Mouse (Mus musculus) spleen, adult 2 months (tissue): ENCODE measurements around the gene Calcb. TPM values are rescaled to one million over a fixed set of nuclear protein-coding genes. Genes with fewer than 3 reads are reported as not detected.
A peak's percentile ranks its signal among the peaks of the same experiment; 100 is the strongest.

ENCODE experiments used
- DNase-seq, 2 experiments: peaks; one replicate each; pipeline versions ENCODE4 v3.0.0 to v3.0.0-alpha.2; 2012 to 2021; ENCODE audit warnings: low spot score in 2 of 2, low read depth in 1 of 2
- H3K27ac ChIP-seq: fragments of 200-500 bp; 2 replicates; pipeline ENCODE4 v1.5.1; 2012; ENCODE audit warnings: low read length, inconsistent platforms; ENCODE audit not compliant: insufficient read depth
- H3K27me3 ChIP-seq: fragments of 200-500 bp; 2 replicates; pipeline ENCODE4 v1.6.1; 2012; ENCODE audit warnings: mild to moderate bottlenecking, moderate library complexity, low read length, inconsistent platforms; ENCODE audit not compliant: control insufficient read depth, insufficient read depth
- H3K36me3 ChIP-seq: fragments of 200-500 bp; 2 replicates; pipeline ENCODE4 v1.6.1; 2012; ENCODE audit warnings: mild to moderate bottlenecking, low read length, inconsistent platforms; ENCODE audit not compliant: control insufficient read depth, insufficient read depth
- H3K4me1 ChIP-seq: fragments of 200-500 bp; 2 replicates; pipeline ENCODE4 v1.6.1; 2011; ENCODE audit warnings: inconsistent platforms; ENCODE audit not compliant: control insufficient read depth, insufficient read depth, insufficient read length
- H3K4me3 ChIP-seq: fragments of 200-500 bp; 2 replicates; pipeline ENCODE4 v1.5.1; 2011; ENCODE audit warnings: mild to moderate bottlenecking, inconsistent platforms; ENCODE audit not compliant: insufficient read depth, insufficient read length; ENCODE audit errors: extremely low read depth
- CTCF ChIP-seq: fragments of 200-500 bp; IDR thresholded peaks from 2 replicates; pipeline ENCODE4 v1.5.1; 2011; ENCODE audit warnings: mild to moderate bottlenecking, inconsistent platforms; ENCODE audit not compliant: insufficient read depth, insufficient read length, insufficient replicate concordance; ENCODE audit errors: extremely low read depth
- POLR2A ChIP-seq: fragments of 200-500 bp; IDR thresholded peaks from 2 replicates; pipeline ENCODE4 v1.6.1; 2011; ENCODE audit warnings: low read depth, low read length, inconsistent platforms
- WGBS: fragments of 180-500 bp; shearing (Covaris S2); methylation state at CpG from one replicate; pipeline ENCODE4 v1.1.7; 2018; 5-methylcytosine and 5-hydroxymethylcytosine counted together
- polyA plus RNA-seq: library from polyadenylated mRNA; depleted of rRNA; stranded (reverse); fragments of >200 nt; gene quantifications from 2 replicates; pipeline ENCODE4 v1.2.3, GENCODE M21; 2012; rRNA removed

Gene Calcb
- polyA plus RNA-seq: 0.12 TPM in 1 of 2 replicates, not detected in the other

GRCm38 (mm10) chr7:114718300-114718699 is at the start of gene Calcb:
Calcb (plus strand) TSS chr7:114718643.
- Histone ChIP-seq H3K27ac (no peak within 1 kb of the TSS), H3K36me3 (no peaks in the 10 kb centered on the region), H3K4me3 (no peak within 1 kb of the TSS), H3K27me3 (peaks cover 4% of the 10 kb centered on the region), H3K4me1 (no peaks in the 10 kb centered on the region)
- TF ChIP-seq CTCF (no peak), POLR2A (no peak)
- WGBS: 8% methylated on average over 11 of the region's 11 CpGs
- DNase-seq: no peak

- Histone ChIP-seq H3K4me3 (no peak overlapping the region), H3K27me3 (no peaks in the 10 kb centered on the region), H3K36me3 (no peaks in the 10 kb centered on the region), H3K4me1 (no peaks in the 10 kb centered on the region; the same call in 1 of the 2 replicates), H3K27ac (no peak overlapping the region)
- DNase-seq: peak in 1 of 2 experiments; percentile 17
- TF ChIP-seq POLR2A (no peak), CTCF (no peak)
- 0% methylated on average over 1 of the region's 1 CpGs for WGBS
Measured at GRCm38 (mm10) chr7:114671405-114671804, 47.0 kb upstream of the Calcb start.

DNA sequence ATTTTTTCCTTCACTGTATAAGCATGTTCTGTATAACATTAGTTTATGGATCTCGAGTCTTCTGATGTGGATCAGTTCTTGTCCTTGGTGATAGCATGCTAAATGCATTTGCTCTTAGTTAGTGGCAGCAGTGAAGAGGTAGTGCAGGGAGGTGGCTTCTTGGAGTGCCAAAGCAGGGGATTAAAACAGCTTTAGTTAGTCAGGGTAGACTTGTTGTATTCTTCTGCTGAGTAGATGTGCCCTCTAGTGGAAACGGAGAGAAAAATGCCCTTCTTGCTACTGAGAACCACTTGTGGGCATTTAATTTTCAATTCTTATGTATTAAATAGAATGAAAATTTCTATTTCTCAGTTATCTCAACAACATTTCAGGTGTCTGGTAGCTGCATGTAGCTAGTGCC is 45.7 kb upstream of the Calcb start:
- no peaks in the 10 kb centered on the region for H3K27me3 ChIP-seq
- no peak for DNase-seq
- TF ChIP-seq POLR2A: no peak
- TF ChIP-seq CTCF: no peak
- no peak overlapping the region for H3K27ac ChIP-seq
- WGBS: 31% methylated on average over 2 of the region's 2 CpGs
- no peak overlapping the region for H3K4me3 ChIP-seq
- H3K36me3 ChIP-seq: no peaks in the 10 kb centered on the region
- H3K4me1 ChIP-seq: no peaks in the 10 kb centered on the region; the same call in 1 of the 2 replicates

DNA sequence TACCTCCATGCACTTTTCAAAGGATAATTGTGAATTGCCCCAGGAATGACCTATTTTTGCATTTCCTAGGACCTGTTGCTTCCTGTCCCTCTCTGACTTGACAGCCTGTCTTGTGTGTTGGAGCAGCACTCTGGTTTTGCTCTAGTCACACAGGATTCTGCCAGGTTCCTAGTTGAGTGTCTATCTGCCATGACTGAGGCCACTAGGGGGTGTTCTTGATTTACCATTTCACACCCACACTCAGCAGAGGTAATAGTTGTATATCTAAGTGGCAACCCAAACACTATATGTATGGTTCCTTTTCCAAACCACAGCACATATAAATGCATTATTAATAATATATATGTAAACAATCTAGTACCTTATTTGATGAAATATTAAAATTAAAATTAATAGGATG is 26.1 kb upstream of the Calcb start:
- Histone ChIP-seq H3K4me1 (no peaks in the 10 kb centered on the region), H3K4me3 (no peak overlapping the region), H3K36me3 (no peaks in the 10 kb centered on the region), H3K27me3 (no peaks in the 10 kb centered on the region), H3K27ac (no peak overlapping the region)
- TF ChIP-seq CTCF (no peak), POLR2A (no peak)
- DNase-seq: peak in 1 of 2 experiments; percentile 3

- TF ChIP-seq POLR2A (no peak), CTCF (no peak)
- Histone ChIP-seq H3K4me1 (no peaks in the 10 kb centered on the region), H3K27ac (no peak overlapping the region), H3K27me3 (no peaks in the 10 kb centered on the region), H3K36me3 (no peaks in the 10 kb centered on the region), H3K4me3 (no peak overlapping the region)
- 74% methylated on average over 2 of the region's 2 CpGs for WGBS
- no peak for DNase-seq
Measured at GRCm38 (mm10) chr7:114700871-114701270, 17.6 kb upstream of the Calcb start.

GRCm38 (mm10) chr7:114706716-114707115 is 11.7 kb upstream of the Calcb start:
- no peaks in the 10 kb centered on the region for H3K4me1 ChIP-seq
- no peaks in the 10 kb centered on the region for H3K36me3 ChIP-seq
- no peak overlapping the region for H3K4me3 ChIP-seq
- no peaks in the 10 kb centered on the region for H3K27me3 ChIP-seq
- no peak for TF ChIP-seq CTCF
- TF ChIP-seq POLR2A: no peak
- WGBS: 86% methylated on average over 4 of the region's 4 CpGs
- no peak for DNase-seq
- H3K27ac ChIP-seq: no peak overlapping the region

- Histone ChIP-seq H3K4me1 (no peaks in the 10 kb centered on the region), H3K27ac (no peak overlapping the region), H3K27me3 (no peaks in the 10 kb centered on the region), H3K36me3 (no peaks in the 10 kb centered on the region), H3K4me3 (no peak overlapping the region)
- WGBS: 83% methylated on average over 1 of the region's 1 CpGs
- DNase-seq: no peak
- TF ChIP-seq CTCF (no peak), POLR2A (no peak)
Measured at GRCm38 (mm10) chr7:114707398-114707797, 11.0 kb upstream of the Calcb start.

DNA sequence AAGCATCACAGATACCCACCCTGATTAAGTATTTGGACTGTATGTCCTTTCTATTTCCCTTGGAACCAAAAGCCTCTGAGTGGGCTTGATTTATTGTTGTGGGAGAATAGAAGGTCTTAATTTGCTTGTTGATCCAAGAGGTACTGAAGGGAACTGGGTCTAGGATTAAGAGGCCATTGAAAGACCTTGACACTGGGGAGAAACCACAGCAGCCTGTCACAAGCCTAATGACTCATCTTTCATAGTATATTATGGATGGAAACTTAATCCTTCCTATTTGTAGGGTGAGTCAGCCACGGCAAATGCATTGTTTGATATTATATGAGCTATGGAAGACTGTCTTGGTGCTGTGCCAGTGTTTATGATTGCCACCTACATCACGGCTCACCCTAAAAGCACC is 8.0 kb upstream of the Calcb start:
- H3K36me3 ChIP-seq: no peaks in the 10 kb centered on the region
- no peaks in the 10 kb centered on the region for H3K4me1 ChIP-seq
- no peak overlapping the region for H3K4me3 ChIP-seq
- DNase-seq: no peak
- no peak overlapping the region for H3K27ac ChIP-seq
- no peaks in the 10 kb centered on the region for H3K27me3 ChIP-seq
- 80% methylated on average over 2 of the region's 2 CpGs for WGBS
- TF ChIP-seq POLR2A (no peak), CTCF (no peak)
